Mouse (Mus musculus) cortical plate, adult 2 months (tissue): ENCODE measurements around the gene Asb6.

Source experiments
- CTCF ChIP-seq: fragments of 200-500 bp; IDR thresholded peaks from 2 replicates; pipeline ENCODE4 v1.5.1; 2011; ENCODE audit warnings: mild to moderate bottlenecking, control low read depth, low read length; ENCODE audit not compliant: insufficient read depth; ENCODE audit errors: extremely low read depth
- POLR2A ChIP-seq: fragments of 200-500 bp; IDR thresholded peaks from 2 replicates; pipeline ENCODE4 v1.6.1; 2011; ENCODE audit warnings: mild to moderate bottlenecking, low read length, control low read depth; ENCODE audit not compliant: insufficient read depth; ENCODE audit errors: extremely low read depth

DNA sequence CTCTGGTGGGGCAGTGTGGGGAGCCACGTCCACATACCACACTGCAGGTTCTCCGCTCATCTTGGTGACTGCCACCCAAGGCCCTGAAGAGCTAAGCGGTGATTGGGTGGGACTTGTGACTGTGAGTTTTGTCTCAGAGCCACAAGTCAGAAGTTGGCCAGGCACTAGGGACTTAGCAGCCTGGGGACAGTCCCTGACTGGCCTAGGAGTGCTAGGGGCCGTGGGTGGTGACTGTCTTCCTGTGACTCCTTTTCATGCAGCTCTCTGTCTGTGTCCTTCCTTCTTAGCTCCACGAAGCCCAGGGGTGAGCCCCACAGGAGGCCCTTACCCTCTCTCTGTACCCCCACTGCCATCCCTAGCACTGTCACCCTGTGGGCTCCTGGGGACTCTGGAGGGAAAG is 10.3 kb downstream of the Asb6 start:
- TF ChIP-seq CTCF (no peak), POLR2A (no peak)
